Mouse (Mus musculus): ENCODE measurements around the gene Retsat. TPM values are rescaled to one million over a fixed set of nuclear protein-coding genes. Genes with fewer than 3 reads are reported as not detected.

The Retsat gene
- total and polyA plus RNA-seq, 3 experiments: 12.6 to 25.6 (median 13.6) TPM

DNA sequence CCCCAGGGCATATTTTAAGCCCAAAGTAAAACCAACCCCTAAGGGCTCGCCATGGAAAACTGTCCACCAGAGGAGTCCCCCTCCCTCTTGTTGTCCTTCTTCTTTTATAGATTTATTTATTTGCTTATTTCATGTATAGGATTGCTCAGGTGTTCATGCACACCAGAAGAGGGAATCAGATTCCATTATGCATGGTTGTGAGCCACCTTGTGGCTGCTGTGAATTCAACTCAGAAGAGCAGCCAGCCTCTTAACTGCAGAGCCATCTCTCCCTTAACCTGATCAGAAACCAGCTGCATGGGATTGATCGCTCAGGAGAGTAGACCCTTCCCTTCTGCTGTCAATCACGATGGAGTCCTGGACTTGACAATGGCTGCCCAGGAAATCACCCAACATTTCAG lies 38.7 kb downstream of the Retsat start:
- Histone ChIP-seq H3K9me3 (replicated peaks) (no peaks in the 10 kb centered on the region), H3K36me3 (replicated peaks) (no peaks in the 10 kb centered on the region), H3K4me1 (ENCODE audit: insufficient read depth, low read depth, low read length) (peaks cover 8% of the 10 kb centered on the region), H3K27me3 (ENCODE audit: insufficient read depth, low read length) (peaks cover 38% of the 10 kb centered on the region), H3K4me3 (ENCODE audit: low read depth, low read length) (no peak overlapping the region)
- no peak for DNase-seq (ENCODE audit: low spot score)
- ATAC-seq (ENCODE audit: extremely low read depth, insufficient number of reproducible peaks, low FRiP score, poor library complexity, severe bottlenecking): no peak
- TF ChIP-seq POLR2AphosphoS5 (IDR thresholded peaks at IDR 0.05; ENCODE audit: insufficient replicate concordance, low read depth, low read length) (no peak), GATA1 (IDR thresholded peaks at IDR 0.05; ENCODE audit: borderline replicate concordance, low read length) (no peak), CTCF (IDR thresholded peaks at IDR 0.05; ENCODE audit: low read depth, low read length) (no peak), TAL1 (conservative IDR thresholded peaks at IDR 0.05; ENCODE audit: low read depth, low read length) (no peak), GATA2 (IDR thresholded peaks at IDR 0.05; ENCODE audit: borderline replicate concordance, low read depth, low read length) (no peak)

DNA sequence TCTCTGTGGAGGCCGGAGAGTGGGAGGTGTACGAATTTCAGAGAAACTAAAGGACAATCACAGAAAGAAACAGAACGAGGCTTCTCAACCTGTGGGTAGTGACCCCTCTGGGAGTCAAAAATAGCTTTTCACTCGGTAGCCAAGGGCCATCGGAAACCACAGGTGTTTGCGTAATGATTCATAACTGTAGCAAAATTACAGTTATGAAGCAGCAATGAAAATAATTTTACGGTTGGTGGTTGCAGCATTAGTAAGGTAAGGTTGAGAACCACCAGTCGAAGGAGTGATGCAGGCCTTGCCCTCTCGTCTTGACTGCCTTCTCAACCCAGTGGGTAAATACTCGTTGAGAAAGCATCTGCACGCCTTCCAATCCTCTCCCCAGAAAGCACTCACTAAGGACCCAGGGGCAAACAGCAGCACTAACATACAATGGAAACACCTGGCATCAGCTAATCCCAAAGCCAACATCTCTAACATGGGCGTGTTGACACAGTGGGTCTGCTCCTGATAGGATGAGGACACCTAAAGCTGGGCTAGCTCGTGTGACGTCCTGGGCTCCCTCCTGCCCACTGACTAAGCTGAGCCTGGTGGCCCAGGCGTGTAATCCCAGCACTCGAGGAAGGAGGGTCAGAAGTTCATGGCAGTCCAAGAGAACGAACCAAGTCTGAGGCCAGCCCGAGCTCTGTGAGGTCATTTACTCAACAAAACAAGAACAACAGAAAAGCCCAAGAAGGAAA lies 43.1 kb downstream of the Retsat start:
- Histone ChIP-seq H3K27me3 (ENCODE audit: insufficient read depth, low read length) (peaks cover 37% of the 10 kb centered on the region), H3K36me3 (replicated peaks) (no peaks in the 10 kb centered on the region), H3K4me1 (ENCODE audit: insufficient read depth, low read depth, low read length) (peaks cover under 1% of the 10 kb centered on the region; the same call in 1 of the 2 replicates), H3K4me3 (ENCODE audit: low read depth, low read length) (no peak overlapping the region), H3K9me3 (replicated peaks) (no peaks in the 10 kb centered on the region)
- TF ChIP-seq TAL1 (conservative IDR thresholded peaks at IDR 0.05; ENCODE audit: low read depth, low read length) (no peak), GATA1 (IDR thresholded peaks at IDR 0.05; ENCODE audit: borderline replicate concordance, low read length) (no peak), CTCF (IDR thresholded peaks at IDR 0.05; ENCODE audit: low read depth, low read length) (no peak), GATA2 (IDR thresholded peaks at IDR 0.05; ENCODE audit: borderline replicate concordance, low read depth, low read length) (no peak), POLR2AphosphoS5 (IDR thresholded peaks at IDR 0.05; ENCODE audit: insufficient replicate concordance, low read depth, low read length) (no peak)
- DNase-seq (ENCODE audit: low spot score) (no peak), ATAC-seq (ENCODE audit: extremely low read depth, insufficient number of reproducible peaks, low FRiP score, poor library complexity, severe bottlenecking) (no peak)

DNA sequence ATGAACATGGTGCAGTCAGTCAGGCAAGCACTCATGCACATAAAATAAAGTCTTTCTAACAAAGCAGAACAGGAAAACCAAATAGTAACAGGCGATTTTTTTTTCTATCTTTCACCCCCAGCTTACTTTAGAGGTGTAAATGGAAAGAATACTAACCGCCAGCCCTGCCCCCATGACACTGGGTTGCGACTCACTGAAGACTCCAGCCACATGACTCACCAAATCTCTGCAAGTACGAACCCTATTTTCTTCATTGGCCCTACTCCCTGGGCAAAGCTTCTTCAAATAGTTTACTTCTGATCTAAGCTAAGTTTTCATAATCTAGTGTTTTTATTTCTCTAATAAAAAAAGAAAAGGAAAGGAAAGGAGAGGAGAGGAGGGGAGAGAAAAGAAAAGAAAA lies 46.3 kb downstream of the Retsat start:
- no peak for DNase-seq (ENCODE audit: low spot score)
- TF ChIP-seq POLR2AphosphoS5 (IDR thresholded peaks at IDR 0.05; ENCODE audit: insufficient replicate concordance, low read depth, low read length) (no peak), TAL1 (conservative IDR thresholded peaks at IDR 0.05; ENCODE audit: low read depth, low read length) (no peak), CTCF (IDR thresholded peaks at IDR 0.05; ENCODE audit: low read depth, low read length) (no peak), GATA1 (IDR thresholded peaks at IDR 0.05; ENCODE audit: borderline replicate concordance, low read length) (no peak), GATA2 (IDR thresholded peaks at IDR 0.05; ENCODE audit: borderline replicate concordance, low read depth, low read length) (no peak)
- Histone ChIP-seq H3K36me3 (replicated peaks) (no peaks in the 10 kb centered on the region), H3K4me3 (ENCODE audit: low read depth, low read length) (no peak overlapping the region), H3K4me1 (ENCODE audit: insufficient read depth, low read depth, low read length) (no peaks in the 10 kb centered on the region), H3K9me3 (replicated peaks) (no peaks in the 10 kb centered on the region), H3K27me3 (ENCODE audit: insufficient read depth, low read length) (peaks cover 37% of the 10 kb centered on the region)
- ATAC-seq (ENCODE audit: extremely low read depth, insufficient number of reproducible peaks, low FRiP score, poor library complexity, severe bottlenecking): no peak

DNA sequence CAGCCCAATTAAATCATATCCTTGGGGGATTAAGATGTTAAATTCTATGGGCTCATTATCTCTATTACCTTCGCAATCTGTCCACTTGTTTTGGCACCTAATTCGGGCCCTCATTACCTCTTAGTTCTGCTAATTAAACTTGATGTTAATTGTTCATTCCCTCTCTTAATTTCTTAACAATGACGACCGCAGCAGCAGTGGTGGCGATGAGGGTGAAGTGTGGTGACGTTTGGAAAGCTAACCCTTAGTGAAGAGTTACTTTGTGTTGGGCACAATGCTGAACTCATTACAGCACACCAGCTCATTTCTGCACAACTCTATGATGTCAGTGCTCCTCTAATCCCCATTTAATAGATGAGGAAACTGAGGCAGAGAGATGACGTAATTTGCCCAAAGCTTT lies 47.1 kb downstream of the Retsat start:
- no peak for ATAC-seq (ENCODE audit: extremely low read depth, insufficient number of reproducible peaks, low FRiP score, poor library complexity, severe bottlenecking)

DNA sequence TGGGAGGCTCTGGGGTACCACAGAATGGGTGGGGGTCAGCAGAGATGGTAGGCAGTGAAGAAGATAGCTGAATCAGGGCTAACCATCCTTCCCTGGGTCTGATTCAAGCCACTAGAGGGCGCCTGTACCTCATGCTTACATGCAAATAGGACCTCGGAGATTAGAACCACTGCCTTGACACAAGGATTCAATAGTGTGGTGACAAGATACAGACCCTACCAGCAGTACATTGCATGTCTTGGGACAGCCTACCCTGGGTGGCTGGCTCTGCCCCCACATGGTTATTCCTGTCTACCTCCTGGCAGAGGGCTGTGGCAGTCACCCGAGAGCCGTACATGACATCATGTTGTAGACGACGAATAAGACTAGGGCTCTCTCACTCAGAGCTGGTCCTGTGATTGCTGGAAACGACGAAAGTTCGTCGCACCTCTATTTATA lies 49.1 kb downstream of the Retsat start:
- Histone ChIP-seq H3K36me3 (replicated peaks) (no peaks in the 10 kb centered on the region), H3K27me3 (ENCODE audit: insufficient read depth, low read length) (peaks cover 31% of the 10 kb centered on the region), H3K4me1 (ENCODE audit: insufficient read depth, low read depth, low read length) (no peaks in the 10 kb centered on the region), H3K4me3 (ENCODE audit: low read depth, low read length) (no peak overlapping the region), H3K9me3 (replicated peaks) (no peaks in the 10 kb centered on the region)
- TF ChIP-seq TAL1 (conservative IDR thresholded peaks at IDR 0.05; ENCODE audit: low read depth, low read length): no peak
- TF ChIP-seq GATA2 (IDR thresholded peaks at IDR 0.05; ENCODE audit: borderline replicate concordance, low read depth, low read length): no peak
- TF ChIP-seq GATA1 (IDR thresholded peaks at IDR 0.05; ENCODE audit: borderline replicate concordance, low read length): no peak
- peak; percentile 75 for TF ChIP-seq CTCF (IDR thresholded peaks at IDR 0.05; ENCODE audit: low read depth, low read length)
- TF ChIP-seq POLR2AphosphoS5 (IDR thresholded peaks at IDR 0.05; ENCODE audit: insufficient replicate concordance, low read depth, low read length): no peak
- ATAC-seq (ENCODE audit: extremely low read depth, insufficient number of reproducible peaks, low FRiP score, poor library complexity, severe bottlenecking) (no peak), DNase-seq (ENCODE audit: low spot score) (peak; percentile 46)

More for the DNA sequence above, 47.1 kb downstream of the Retsat start:
- TF ChIP-seq CTCF (IDR thresholded peaks at IDR 0.05; ENCODE audit: low read depth, low read length) (no peak), POLR2AphosphoS5 (IDR thresholded peaks at IDR 0.05; ENCODE audit: insufficient replicate concordance, low read depth, low read length) (no peak), GATA2 (IDR thresholded peaks at IDR 0.05; ENCODE audit: borderline replicate concordance, low read depth, low read length) (no peak), TAL1 (conservative IDR thresholded peaks at IDR 0.05; ENCODE audit: low read depth, low read length) (no peak), GATA1 (IDR thresholded peaks at IDR 0.05; ENCODE audit: borderline replicate concordance, low read length) (no peak)
- Histone ChIP-seq H3K4me3 (ENCODE audit: low read depth, low read length) (no peak overlapping the region), H3K27me3 (ENCODE audit: insufficient read depth, low read length) (peaks cover 36% of the 10 kb centered on the region), H3K9me3 (replicated peaks) (no peaks in the 10 kb centered on the region), H3K4me1 (ENCODE audit: insufficient read depth, low read depth, low read length) (no peaks in the 10 kb centered on the region), H3K36me3 (replicated peaks) (no peaks in the 10 kb centered on the region)
- no peak for DNase-seq (ENCODE audit: low spot score)

DNA sequence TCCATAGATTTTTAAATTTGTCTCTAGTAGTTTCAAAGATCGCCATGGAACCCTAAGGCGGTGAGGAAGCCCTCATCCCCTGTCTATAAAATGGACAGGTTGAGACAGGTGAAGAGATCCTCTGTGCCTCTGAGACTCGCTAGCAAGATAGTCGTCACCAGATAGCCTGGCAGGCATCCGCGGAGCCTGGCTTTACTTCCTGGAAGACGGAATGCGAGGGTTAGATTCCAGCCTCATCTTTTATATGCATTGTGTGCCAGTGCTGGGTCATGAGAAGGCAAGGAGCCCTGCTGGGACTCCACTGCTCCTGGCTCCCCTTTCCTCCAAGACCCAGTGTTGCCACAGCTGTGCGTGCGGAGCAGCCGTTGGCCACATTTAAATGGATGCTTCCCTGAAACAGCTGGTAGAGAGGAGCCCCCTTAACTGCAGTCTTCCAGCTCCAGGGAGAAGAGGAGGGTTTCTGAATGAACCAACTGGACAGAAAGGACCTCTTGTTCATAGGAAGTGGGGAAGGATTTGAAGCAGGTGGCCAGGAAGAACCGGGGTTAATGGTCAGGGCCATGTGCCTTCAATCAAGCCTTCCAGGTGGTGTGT lies 49.8 kb downstream of the Retsat start:
- no peak for ATAC-seq (ENCODE audit: extremely low read depth, insufficient number of reproducible peaks, low FRiP score, poor library complexity, severe bottlenecking)
- no peak for TF ChIP-seq POLR2AphosphoS5 (IDR thresholded peaks at IDR 0.05; ENCODE audit: insufficient replicate concordance, low read depth, low read length)
- TF ChIP-seq TAL1 (conservative IDR thresholded peaks at IDR 0.05; ENCODE audit: low read depth, low read length): no peak
- TF ChIP-seq GATA1 (IDR thresholded peaks at IDR 0.05; ENCODE audit: borderline replicate concordance, low read length): no peak

More for the DNA sequence above, 49.8 kb downstream of the Retsat start:
- Histone ChIP-seq H3K36me3 (replicated peaks) (no peaks in the 10 kb centered on the region), H3K9me3 (replicated peaks) (no peaks in the 10 kb centered on the region), H3K27me3 (ENCODE audit: insufficient read depth, low read length) (peaks cover 27% of the 10 kb centered on the region), H3K4me1 (ENCODE audit: insufficient read depth, low read depth, low read length) (no peaks in the 10 kb centered on the region), H3K4me3 (ENCODE audit: low read depth, low read length) (no peak overlapping the region)
- DNase-seq (ENCODE audit: low spot score): no peak

Data from G1E (cell line).